Mouse (Mus musculus): ENCODE measurements at regions not wholly inside any gene's neighbourhood (a gene's known extent, or its start where the extent isn't known, plus 50 kb on each side); places are given as distances from the start of the nearest gene placed in this dataset.

DNA sequence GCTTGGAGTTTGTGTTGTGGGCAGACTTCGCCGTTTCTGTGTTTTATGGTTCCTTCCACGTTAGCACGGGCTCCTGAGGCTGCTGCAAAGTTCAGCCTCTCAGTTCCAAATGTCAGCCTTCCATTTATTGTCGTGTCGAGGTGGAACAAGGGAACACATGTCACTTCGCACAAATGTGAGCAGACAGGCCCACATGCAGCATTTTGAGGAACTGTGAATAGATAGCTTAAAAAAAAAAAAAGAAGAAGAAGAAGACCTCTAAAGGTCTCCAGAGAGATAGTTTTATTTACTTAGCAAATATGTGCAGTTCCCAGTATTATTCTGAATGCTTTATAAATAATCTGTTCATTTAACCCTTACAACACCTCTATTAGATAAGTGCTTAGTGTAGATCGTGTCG lies 66.4 kb upstream of the Zc3h12c start:
- DNase-seq: no peak

DNA sequence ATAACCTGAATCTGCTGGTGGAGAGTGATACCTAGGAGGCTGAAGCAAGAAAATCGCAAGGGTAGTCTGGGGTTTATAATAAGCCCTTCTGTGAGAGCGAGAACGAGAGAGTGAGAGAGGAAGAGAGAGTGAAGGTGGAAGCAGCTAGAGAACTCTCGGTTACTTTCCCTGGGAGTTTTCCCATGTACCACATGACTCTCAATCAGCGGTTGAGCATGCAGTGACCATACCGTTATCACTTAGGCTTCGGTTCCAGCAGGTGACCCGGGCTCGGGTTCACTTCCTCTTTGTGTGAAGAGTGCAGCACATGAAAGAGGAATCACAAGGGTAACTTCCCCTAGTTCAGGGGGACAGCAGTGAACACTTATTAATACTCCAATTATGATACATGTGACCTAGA lies 61.2 kb upstream of the Zc3h12c start:
- no peak for DNase-seq

DNA sequence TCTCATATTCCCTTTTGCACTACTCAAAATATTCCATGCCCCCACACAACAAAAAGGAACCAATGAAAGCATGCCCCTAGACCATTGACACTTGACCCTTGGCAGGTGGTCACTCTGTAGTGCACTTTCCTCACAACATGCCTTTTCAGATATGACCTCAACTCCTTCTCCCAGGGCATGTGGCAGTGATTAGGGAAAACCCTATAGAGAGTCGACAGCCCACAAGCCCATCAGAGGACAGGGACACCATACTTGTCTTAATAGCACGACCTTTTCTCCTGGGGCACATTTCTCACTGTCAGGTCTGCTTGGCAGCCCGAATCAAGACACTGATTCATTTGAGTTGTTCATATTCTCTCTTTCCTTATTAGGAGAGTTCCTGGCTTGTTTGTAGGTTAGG lies 57.3 kb upstream of the Zc3h12c start:
- DNase-seq: no peak

DNA sequence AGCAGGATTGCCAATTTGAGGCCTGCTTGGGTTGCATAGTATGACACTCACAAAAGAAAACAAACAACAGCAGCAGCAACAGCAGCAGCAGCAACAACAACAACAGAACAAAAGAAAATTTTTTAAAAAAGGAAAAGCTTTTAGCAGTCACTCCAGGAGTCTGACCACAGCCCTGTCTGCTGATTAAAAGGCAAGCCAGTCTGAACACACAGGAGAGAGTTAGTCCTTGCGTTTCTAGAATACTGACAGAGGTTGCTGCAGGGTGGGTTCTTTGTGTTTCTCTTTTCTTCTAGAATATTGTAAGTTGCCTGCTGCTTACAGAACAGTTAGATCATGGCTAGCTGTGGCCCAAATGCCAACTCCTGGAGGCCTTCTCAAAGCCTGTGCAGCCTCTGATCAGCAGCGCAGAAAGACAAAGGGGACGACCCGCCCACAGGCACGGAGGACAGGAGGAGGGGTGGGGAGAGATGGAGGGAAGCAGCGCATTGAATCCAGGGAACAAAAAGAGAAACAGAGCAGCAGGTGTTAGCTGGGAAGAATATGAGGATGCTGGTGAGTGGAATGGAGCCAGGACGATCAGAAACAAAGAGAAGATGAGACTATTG lies 55.2 kb upstream of the Zc3h12c start:
- no peak for DNase-seq
